Mouse (Mus musculus) hindlimb bud, embryonic 11.5 days (tissue): ENCODE data around the gene Arhgef25.
"Not testable (repeated sequence)": the region's sequence is repeated elsewhere in the genome, so short reads cannot be mapped to it uniquely, and the experiment has no call there.

Source experiments
- DNase-seq: peaks from one replicate; pipeline ENCODE4 v3.0.0-alpha.2; 2012; ENCODE audit warnings: low read depth, low spot score; ENCODE audit errors: extremely low spot score

Gene Arhgef25

DNA sequence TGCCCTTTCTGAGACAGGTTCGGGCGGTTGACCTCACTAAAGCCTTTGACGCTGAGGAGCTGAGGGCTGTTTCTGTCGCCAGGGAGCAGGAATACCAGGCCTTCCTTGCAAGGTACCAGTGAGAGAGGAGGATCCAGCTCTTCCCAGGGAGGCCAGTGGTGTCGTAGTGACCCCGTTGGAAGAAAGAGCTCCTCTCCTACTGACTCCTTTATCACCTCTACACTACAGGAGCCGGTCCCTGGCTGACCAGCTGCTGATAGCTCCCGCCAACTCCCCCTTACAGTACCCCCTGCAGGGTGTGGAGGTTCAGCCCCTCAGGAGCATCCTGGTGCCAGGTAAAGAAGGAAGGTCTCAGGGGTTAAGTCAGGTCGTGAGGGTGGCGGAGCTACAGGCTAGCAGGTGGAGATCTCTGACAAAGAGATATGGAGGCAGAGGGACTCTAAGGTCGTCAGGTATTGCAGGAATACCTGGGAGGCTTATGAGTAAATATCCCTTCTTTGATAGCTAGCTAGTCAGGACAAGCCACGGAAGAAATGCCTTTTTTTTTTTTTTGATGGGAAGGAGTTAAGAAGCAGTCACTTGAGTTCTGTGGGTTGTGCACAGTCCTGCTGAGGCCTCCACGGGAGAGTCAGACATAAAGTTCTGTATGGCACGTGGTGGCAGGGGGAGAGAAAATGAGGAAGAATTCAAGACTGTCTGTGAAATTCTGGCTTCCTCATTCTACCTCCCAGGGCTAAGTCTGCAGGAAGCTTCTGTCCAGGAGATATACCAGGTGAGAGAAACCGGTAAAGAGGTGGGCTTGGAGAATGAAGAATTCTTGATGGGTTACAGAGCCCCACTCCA, 22.9 kb downstream of the Arhgef25 start:
- no peak for DNase-seq

GRCm38 (mm10) chr10:127166404-127166715, 23.5 kb downstream of the Arhgef25 start:
- no peak for DNase-seq

- DNase-seq, result no peak
Measured at GRCm38 (mm10) chr10:127165654-127166403, 24.1 kb downstream of the Arhgef25 start.

- no peak for DNase-seq
Measured at GRCm38 (mm10) chr10:127165354-127165653, 24.6 kb downstream of the Arhgef25 start.

- DNase-seq, result no peak
Measured at GRCm38 (mm10) chr10:127164631-127165353, 25.1 kb downstream of the Arhgef25 start, which contains the start of gene B4galnt1. B4galnt1 (plus strand) TSS chr10:127165225.

- DNase-seq, result no peak
Measured at GRCm38 (mm10) chr10:127164190-127164589, 25.7 kb downstream of the Arhgef25 start.

GRCm38 (mm10) chr10:127162771-127163261, 27.1 kb downstream of the Arhgef25 start:
- DNase-seq, result not testable (repeated sequence)

- no peak for DNase-seq
Measured at GRCm38 (mm10) chr10:127160728-127161127, 29.2 kb downstream of the Arhgef25 start.

GRCm38 (mm10) chr10:127160081-127160480, 29.8 kb downstream of the Arhgef25 start:
- no peak for DNase-seq

DNA sequence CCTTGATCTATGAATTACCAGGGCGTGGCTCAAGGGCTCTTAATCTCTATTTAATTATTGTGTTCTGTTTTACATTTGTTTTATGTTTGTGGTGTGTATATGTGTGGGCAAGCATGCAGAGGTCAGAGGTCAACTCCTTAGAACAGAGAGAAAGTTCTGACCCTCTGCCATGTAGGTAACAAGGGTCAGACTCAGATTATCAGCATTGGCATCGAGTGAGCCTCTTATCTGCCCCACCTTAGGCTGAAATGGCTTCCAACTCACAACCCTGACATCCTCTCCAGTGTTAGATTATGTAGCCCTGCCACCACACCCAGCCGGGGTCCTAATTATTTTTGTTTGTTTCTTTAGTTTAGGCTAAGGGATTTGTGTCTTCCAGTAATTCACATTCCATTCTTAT, 31.4 kb downstream of the Arhgef25 start:
- no peak for DNase-seq

- DNase-seq, result no peak
Measured at GRCm38 (mm10) chr10:127156511-127156910, 33.4 kb downstream of the Arhgef25 start.

DNA sequence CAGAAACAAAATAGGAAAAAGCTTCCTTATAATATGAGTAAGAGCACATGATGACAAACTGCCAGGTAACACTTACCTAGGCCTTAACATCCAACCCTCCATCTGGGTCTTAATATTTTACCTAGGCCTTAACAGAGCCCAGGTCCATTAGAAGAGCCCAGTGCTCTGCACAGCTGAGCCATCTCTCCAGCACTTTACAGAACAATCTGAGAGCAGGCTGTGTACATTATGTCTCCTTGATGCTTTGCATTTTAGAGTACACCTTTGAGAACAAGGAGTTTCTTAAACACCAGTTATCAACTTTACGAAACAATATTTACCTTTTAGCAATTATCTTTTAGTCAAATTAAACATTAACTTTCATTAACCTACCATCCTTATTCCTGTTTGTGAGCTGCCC, 33.8 kb downstream of the Arhgef25 start:
- no peak for DNase-seq

DNA sequence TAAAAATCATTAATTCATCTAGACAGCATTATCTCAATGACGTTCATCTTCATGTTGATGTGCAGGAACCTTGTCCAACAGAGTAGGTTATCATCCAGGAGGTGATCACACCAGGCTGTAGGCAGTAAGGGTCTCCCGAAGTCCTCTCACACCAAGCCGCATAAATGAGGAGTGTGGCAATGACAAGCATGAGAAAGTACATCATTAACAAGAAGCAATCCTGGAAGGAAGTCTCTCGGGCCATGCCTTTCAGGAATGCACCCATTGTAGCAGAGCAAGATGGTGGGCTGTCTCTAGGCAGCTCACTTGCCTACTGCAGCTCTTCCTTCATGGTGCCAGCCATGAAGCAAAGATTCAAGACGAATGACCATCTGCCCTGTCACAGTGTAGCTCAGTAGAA, 35.2 kb downstream of the Arhgef25 start:
- DNase-seq, result no peak

DNA sequence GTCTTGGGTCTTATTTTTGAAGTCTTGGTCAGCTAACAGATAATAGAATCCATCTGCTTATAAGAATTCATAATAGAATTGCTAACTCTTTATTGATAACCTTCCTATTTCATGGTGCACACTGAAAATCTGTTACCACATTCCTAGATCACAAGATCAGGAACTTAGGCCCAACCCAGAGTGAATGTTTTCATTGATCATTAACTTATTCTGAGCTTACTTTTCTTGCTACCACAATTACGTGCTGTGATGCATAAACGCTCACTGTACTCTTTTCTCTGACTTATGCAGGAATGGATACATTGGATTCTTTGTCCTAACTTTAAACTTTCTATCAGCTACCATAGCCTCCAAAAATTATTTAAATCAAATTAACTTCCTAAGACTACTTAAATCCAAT, 35.6 kb downstream of the Arhgef25 start:
- DNase-seq, result no peak

DNA sequence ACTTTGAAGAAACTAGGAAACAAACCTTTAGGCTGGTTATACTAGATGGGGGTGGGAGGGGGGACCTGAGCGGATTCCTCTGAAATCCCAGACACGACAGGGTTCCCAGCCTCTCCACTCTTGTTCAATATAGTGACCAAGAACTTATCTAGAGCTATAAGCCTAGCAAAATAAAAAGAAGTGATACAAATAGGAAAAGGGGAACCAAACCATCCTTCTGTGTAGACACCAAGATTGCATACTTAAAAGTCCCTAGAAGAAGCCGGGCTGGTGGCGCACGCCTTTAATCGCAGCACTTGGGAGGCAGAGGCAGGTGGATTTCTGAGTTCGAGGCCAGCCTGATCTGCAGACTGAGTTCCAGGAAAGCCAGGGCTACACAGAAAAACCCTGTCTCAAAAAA, 36.6 kb downstream of the Arhgef25 start:
- DNase-seq, result no peak

DNA sequence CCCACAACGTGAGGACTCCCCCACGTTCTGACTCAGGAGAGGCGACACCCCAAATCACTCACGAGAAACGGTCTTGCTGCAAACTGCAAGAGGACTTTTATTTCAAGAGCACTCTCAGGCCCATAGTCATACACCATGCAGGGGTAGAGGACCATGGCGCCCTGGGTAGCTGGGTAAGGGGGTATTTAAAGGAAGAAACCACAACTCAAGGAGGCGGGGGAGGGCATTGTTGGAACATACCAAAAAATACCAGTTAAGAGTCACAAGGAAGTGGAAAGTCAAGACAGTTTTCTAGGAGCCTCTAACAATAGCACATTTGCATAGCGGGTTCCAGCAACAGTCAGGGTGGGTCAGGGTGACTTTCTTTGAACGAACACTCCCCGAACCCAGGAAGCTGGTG, 37.3 kb downstream of the Arhgef25 start:
- DNase-seq, result not testable (repeated sequence)

DNA sequence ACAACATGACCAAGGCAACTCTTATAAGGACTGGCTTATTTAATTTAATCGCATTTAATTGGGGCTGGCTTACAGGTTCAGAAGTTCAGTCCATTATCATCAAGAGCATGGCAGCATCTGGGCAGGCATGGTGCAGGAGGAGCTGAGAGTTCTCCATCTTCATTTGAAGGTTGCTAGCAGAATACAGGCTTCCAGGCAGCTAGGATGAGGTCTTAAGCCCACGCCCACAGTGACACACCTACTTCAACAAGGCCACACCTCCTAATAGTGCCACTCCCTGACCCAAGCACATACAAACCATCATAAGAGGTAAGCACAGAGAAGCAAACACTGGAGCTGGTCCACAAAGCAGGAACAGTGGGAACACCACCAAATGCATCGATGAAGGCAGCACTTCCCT, 38.6 kb downstream of the Arhgef25 start:
- not testable (repeated sequence) for DNase-seq

DNA sequence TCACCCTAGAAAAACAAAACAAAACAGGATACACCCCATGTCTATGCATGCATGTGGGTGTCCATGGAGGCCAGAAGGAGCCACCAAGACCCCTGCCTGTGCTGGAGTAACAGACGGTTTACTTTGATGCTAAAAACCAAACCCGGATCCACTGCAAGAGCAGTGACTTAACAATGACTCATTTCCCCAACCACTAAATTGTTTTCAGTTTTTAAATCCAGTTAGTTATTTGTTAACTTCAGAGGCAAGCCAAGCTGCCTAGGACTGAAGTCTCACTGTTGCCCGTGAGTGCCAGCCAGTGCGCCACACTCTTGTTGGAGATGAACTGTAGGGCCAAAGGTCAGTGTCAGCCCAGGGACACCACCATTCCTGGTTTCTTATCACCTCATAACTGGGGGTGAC, 39.4 kb downstream of the Arhgef25 start:
- no peak for DNase-seq

DNA sequence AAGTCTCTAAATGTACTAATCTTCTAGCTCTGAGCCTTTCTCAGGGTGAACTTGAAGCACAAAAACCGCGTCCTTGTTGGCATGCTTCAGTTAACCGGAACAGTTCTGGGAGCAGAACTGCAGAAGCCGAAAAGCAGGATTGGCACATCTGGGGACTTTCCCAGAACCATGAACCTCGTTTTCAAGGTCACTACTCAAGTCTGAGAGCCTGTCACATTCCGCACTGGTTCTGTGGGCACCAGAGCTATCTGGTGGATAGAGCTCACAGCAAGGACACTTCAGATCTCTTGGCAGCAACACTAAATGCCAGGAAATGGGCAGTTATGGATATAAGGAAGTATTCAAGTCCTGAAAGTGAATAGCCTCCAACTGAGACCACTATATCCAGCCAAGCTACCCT, 42.7 kb downstream of the Arhgef25 start:
- no peak for DNase-seq

DNA sequence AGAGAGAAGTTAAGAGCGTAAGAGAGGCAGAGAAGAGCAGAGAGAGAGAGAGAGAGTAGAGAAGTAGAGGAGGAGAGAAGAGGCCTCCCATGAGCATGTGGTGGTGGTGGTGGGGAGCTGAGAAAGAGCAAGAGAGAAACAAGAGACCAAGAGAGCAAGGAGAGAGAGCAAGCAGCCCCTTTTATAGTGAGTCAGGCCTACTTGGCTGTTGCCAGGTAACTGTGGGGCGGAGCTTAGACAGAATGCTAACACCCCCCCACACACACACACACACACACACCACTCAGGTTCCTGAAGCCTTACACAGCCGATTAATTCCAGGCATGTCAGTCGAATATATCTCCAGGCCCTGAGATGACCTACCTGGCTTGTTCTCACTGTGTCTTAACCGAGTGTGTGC, 44.6 kb downstream of the Arhgef25 start:
- no peak for DNase-seq

DNA sequence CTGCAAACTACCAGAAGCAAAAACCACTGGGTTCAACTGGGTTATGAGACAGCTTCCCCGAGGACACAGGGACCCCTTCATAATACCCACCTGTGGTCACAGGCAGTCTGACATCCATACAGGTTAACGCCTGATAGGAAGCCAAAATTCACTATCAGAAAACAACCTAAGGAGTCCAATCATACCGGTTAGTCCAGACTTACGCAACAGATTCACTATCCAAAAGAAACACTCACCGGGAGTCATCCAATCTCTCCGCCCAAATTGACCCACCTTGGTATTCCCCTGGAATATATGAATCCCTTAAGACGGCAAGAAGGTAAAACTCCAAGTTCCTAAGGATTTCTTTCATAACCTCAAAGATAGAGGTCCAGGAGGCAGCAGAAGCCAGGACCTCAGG, 45.3 kb downstream of the Arhgef25 start:
- no peak for DNase-seq

DNA sequence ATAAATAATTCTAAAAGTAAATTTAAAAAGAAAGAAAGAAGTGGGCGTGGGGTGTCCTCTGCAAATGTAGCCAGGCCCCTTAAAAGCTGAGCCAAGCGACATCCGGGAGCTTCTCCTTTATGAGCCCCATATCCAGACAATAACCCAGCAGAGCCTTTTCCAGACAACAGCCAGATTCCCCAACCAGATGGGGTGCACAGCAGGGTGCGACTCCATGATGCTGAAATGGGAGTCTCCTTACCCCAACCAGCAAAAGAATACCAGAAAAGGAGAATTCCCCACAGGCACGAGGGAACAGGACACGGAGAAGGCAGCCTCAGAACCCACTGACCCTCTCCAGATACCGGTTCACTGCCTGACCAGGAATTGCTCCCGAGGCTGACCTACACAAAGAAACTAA, 46.7 kb downstream of the Arhgef25 start:
- DNase-seq, result no peak
